Comparison of ENCODE assay signal across 14 mouse cellular contexts in genomic region chr11:112991862-112992261, GRCm38 (mm10).
DNase-seq lines count a peak whose midpoint lies in the region; ATAC-seq and TF ChIP-seq lines count a peak whose summit lies in the region.
"Had no signal": no experiment of that assay in that cellular context is flagged by ENCODE, and none has a peak within 500 bp of the region (broad histone marks: within the 10 kb centered on the region; RNA-seq: fewer than 3 reads in every experiment).

No protein-coding gene starts in this region.

- ATAC-seq in heart, embryonic 11.5 days (replicated peaks; ENCODE audit: insufficient number of reproducible peaks, low FRiP score, low TSS enrichment) = no peak
- 0 out of 2 replicates have a peak, but pooled peaks have one; percentile 32 for ATAC-seq in midbrain, embryonic 12.5 days (ENCODE audit: low FRiP score, low read depth)
- ATAC-seq in midbrain, postnatal 0 days (ENCODE audit: low FRiP score) = no peak
- peak; percentile 73 for ATAC-seq in intestine, embryonic 16.5 days
- ATAC-seq in midbrain, embryonic 16.5 days = no peak
- ATAC-seq: activated CD4-positive, CD25-positive, alpha-beta regulatory T cell, adult 4 months had no signal

- no peak overlapping the region for H3K4me3 ChIP-seq in heart, embryonic 10.5 days
- no peak overlapping the region for H3K4me3 ChIP-seq in heart, embryonic 11.5 days (ENCODE audit: low read depth, low read length)
- H3K4me3 ChIP-seq in midbrain, embryonic 12.5 days = no peak overlapping the region
- no peak overlapping the region for H3K4me3 ChIP-seq in midbrain, postnatal 0 days (ENCODE audit: low read depth, low read length)
- no peak overlapping the region for H3K4me3 ChIP-seq in intestine, embryonic 16.5 days (ENCODE audit: low read length)
- no peak overlapping the region for H3K4me3 ChIP-seq in midbrain, embryonic 16.5 days (ENCODE audit: low read depth, low read length)
- H3K4me3 ChIP-seq: embryonic facial prominence, embryonic 13.5 days; layer of hippocampus, adult 2 months had no signal

- no peaks in the 10 kb centered on the region for H3K9me3 ChIP-seq in heart, embryonic 10.5 days
- H3K9me3 ChIP-seq in heart, embryonic 11.5 days (replicated peaks; ENCODE audit: control insufficient read depth, low read length) = no peaks in the 10 kb centered on the region
- no peaks in the 10 kb centered on the region for H3K9me3 ChIP-seq in midbrain, embryonic 12.5 days
- no peaks in the 10 kb centered on the region for H3K9me3 ChIP-seq in midbrain, postnatal 0 days (ENCODE audit: low read length)
- H3K9me3 ChIP-seq in intestine, embryonic 16.5 days (ENCODE audit: control insufficient read depth, low read length) = no peaks in the 10 kb centered on the region
- H3K9me3 ChIP-seq in midbrain, embryonic 16.5 days (replicated peaks; ENCODE audit: control insufficient read depth, low read length, poor library complexity, severe bottlenecking) = no peaks in the 10 kb centered on the region
- H3K9me3 ChIP-seq: embryonic facial prominence, embryonic 13.5 days had no signal

- no peak for DNase-seq in heart, embryonic 10.5 days (ENCODE audit: low spot score)
- no peak for DNase-seq in midbrain, postnatal 0 days (ENCODE audit: low spot score)
- DNase-seq in heart, adult 8-10 months (ENCODE audit: low spot score) = no peak
- no peak for DNase-seq in left cerebral cortex, adult 11 months (ENCODE audit: low spot score)
- DNase-seq: cerebellum, adult 2 months; right cerebral cortex, adult 18-20 months; thymus, postnatal 4 days had no signal

- H3K4me2 ChIP-seq in heart, embryonic 11.5 days = no peak overlapping the region; the same call in 1 of the 2 replicates
- no peak overlapping the region; the same call in 1 of the 2 replicates for H3K4me2 ChIP-seq in midbrain, embryonic 12.5 days (replicated peaks)
- H3K4me2 ChIP-seq in midbrain, postnatal 0 days (ENCODE audit: low read depth, low read length, poor library complexity, severe bottlenecking) = no peak overlapping the region
- no peak overlapping the region for H3K4me2 ChIP-seq in intestine, embryonic 16.5 days (ENCODE audit: low read depth, low read length)
- no peak overlapping the region for H3K4me2 ChIP-seq in midbrain, embryonic 16.5 days (ENCODE audit: low read length)
- H3K4me2 ChIP-seq: embryonic facial prominence, embryonic 13.5 days had no signal

- no peaks in the 10 kb centered on the region for H3K36me3 ChIP-seq in heart, embryonic 10.5 days
- H3K36me3 ChIP-seq in heart, embryonic 11.5 days (ENCODE audit: control insufficient read depth, insufficient read depth, low read length) = no peaks in the 10 kb centered on the region
- H3K36me3 ChIP-seq in midbrain, embryonic 12.5 days = no peaks in the 10 kb centered on the region
- H3K36me3 ChIP-seq in midbrain, postnatal 0 days (ENCODE audit: insufficient read depth, low read length) = no peaks in the 10 kb centered on the region
- no peaks in the 10 kb centered on the region for H3K36me3 ChIP-seq in intestine, embryonic 16.5 days (ENCODE audit: control insufficient read depth, insufficient read depth, low read length)
- H3K36me3 ChIP-seq in midbrain, embryonic 16.5 days (ENCODE audit: control insufficient read depth, insufficient read depth, low read length) = no peaks in the 10 kb centered on the region
- H3K36me3 ChIP-seq: embryonic facial prominence, embryonic 13.5 days had no signal

- TF ChIP-seq CTCF in midbrain, postnatal 0 days (IDR thresholded peaks at IDR 0.05) = no peak

- no peak overlapping the region; the same call in 1 of the 2 replicates for H3K9ac ChIP-seq in heart, embryonic 11.5 days (ENCODE audit: low read depth, low read length)
- no peak overlapping the region for H3K9ac ChIP-seq in midbrain, embryonic 12.5 days (replicated peaks)
- H3K9ac ChIP-seq in midbrain, postnatal 0 days (replicated peaks; ENCODE audit: low read length, poor library complexity, severe bottlenecking) = no peak overlapping the region
- H3K9ac ChIP-seq in intestine, embryonic 16.5 days (ENCODE audit: low read depth, low read length) = peak overlapping the region; percentile 21; the same call in 1 of the 2 replicates
- H3K9ac ChIP-seq in midbrain, embryonic 16.5 days (ENCODE audit: low read depth, low read length) = peak overlapping the region; percentile 40; the same call in 1 of the 2 replicates
- H3K9ac ChIP-seq: embryonic facial prominence, embryonic 13.5 days had no signal

- H3K4me1 ChIP-seq in heart, embryonic 10.5 days = peaks cover 39% of the 10 kb centered on the region
- 0 out of 2 replicates have a peak, but pooled peaks cover 2% of the 10 kb centered on the region for H3K4me1 ChIP-seq in heart, embryonic 11.5 days (ENCODE audit: control insufficient read depth, insufficient read depth, low read length)
- H3K4me1 ChIP-seq in midbrain, embryonic 12.5 days = peaks cover 30% of the 10 kb centered on the region
- H3K4me1 ChIP-seq in midbrain, postnatal 0 days (ENCODE audit: insufficient read depth, low read length) = peaks cover 6% of the 10 kb centered on the region; the same call in 1 of the 2 replicates
- peaks cover 19% of the 10 kb centered on the region for H3K4me1 ChIP-seq in intestine, embryonic 16.5 days (ENCODE audit: control insufficient read depth, insufficient read depth, low read length)
- peaks cover 7% of the 10 kb centered on the region for H3K4me1 ChIP-seq in midbrain, embryonic 16.5 days (ENCODE audit: control insufficient read depth, insufficient read depth, low read length)

- H3K27ac ChIP-seq in heart, embryonic 10.5 days = peak overlapping the region; percentile 64
- H3K27ac ChIP-seq in heart, embryonic 11.5 days (ENCODE audit: low read depth, low read length) = no peak overlapping the region
- H3K27ac ChIP-seq in midbrain, embryonic 12.5 days (replicated peaks) = 0 out of 2 replicates have a peak overlapping the region, but pooled peaks have one; percentile 12
- no peak overlapping the region for H3K27ac ChIP-seq in midbrain, postnatal 0 days (ENCODE audit: low read depth, low read length)
- peak overlapping the region; percentile 31; the same call in 1 of the 2 replicates for H3K27ac ChIP-seq in intestine, embryonic 16.5 days (ENCODE audit: low read length)
- H3K27ac ChIP-seq in midbrain, embryonic 16.5 days (ENCODE audit: low read length) = no peak overlapping the region
- H3K27ac ChIP-seq: layer of hippocampus, adult 2 months had no signal

- peaks cover 34% of the 10 kb centered on the region for H3K27me3 ChIP-seq in heart, embryonic 10.5 days (ENCODE audit: insufficient read depth, poor library complexity, severe bottlenecking)
- H3K27me3 ChIP-seq in heart, embryonic 11.5 days (ENCODE audit: control insufficient read depth, insufficient read depth, low read length) = 0 out of 2 replicates have a peak, but pooled peaks cover 4% of the 10 kb centered on the region
- H3K27me3 ChIP-seq in midbrain, embryonic 12.5 days = peaks cover 8% of the 10 kb centered on the region
- H3K27me3 ChIP-seq in midbrain, postnatal 0 days (ENCODE audit: insufficient read depth, low read length) = no peaks in the 10 kb centered on the region
- no peaks in the 10 kb centered on the region; the same call in 1 of the 2 replicates for H3K27me3 ChIP-seq in intestine, embryonic 16.5 days (replicated peaks; ENCODE audit: control insufficient read depth, insufficient read depth, low read length)
- no peaks in the 10 kb centered on the region for H3K27me3 ChIP-seq in midbrain, embryonic 16.5 days (ENCODE audit: control insufficient read depth, insufficient read depth, low read depth, low read length)
- H3K27me3 ChIP-seq: embryonic facial prominence, embryonic 13.5 days had no signal

- 46% methylated on average over 13 of the region's 13 CpGs for WGBS in heart, embryonic 10.5 days
- WGBS in heart, embryonic 11.5 days (ENCODE audit: insufficient replicate concordance) = 47% methylated on average over 13 of the region's 13 CpGs
- 22% methylated on average over 13 of the region's 13 CpGs for WGBS in midbrain, embryonic 12.5 days
- 24% methylated on average over 13 of the region's 13 CpGs for WGBS in midbrain, postnatal 0 days
- 27% methylated on average over 13 of the region's 13 CpGs for WGBS in intestine, embryonic 16.5 days
- WGBS in midbrain, embryonic 16.5 days = 25% methylated on average over 13 of the region's 13 CpGs

Comparison
In these comparisons a context has a peak if more than half of its experiments do, and no peak if none do; other contexts are left out.
1. H3K27ac ChIP-seq: peak in heart, embryonic 10.5 days (single experiment), midbrain, embryonic 12.5 days (single experiment) and intestine, embryonic 16.5 days (single experiment); none in heart, embryonic 11.5 days (single experiment), midbrain, postnatal 0 days (single experiment) and midbrain, embryonic 16.5 days (single experiment).
2. ATAC-seq: peak in midbrain, embryonic 12.5 days (single experiment) and intestine, embryonic 16.5 days (single experiment); none in heart, embryonic 11.5 days (single experiment), midbrain, postnatal 0 days (single experiment) and midbrain, embryonic 16.5 days (single experiment).
3. H3K9ac ChIP-seq: peak in intestine, embryonic 16.5 days (single experiment) and midbrain, embryonic 16.5 days (single experiment); none in heart, embryonic 11.5 days (single experiment), midbrain, embryonic 12.5 days (single experiment) and midbrain, postnatal 0 days (single experiment).